ENCODE assay signal across 8 mouse cellular contexts in the genomic region with DNA sequence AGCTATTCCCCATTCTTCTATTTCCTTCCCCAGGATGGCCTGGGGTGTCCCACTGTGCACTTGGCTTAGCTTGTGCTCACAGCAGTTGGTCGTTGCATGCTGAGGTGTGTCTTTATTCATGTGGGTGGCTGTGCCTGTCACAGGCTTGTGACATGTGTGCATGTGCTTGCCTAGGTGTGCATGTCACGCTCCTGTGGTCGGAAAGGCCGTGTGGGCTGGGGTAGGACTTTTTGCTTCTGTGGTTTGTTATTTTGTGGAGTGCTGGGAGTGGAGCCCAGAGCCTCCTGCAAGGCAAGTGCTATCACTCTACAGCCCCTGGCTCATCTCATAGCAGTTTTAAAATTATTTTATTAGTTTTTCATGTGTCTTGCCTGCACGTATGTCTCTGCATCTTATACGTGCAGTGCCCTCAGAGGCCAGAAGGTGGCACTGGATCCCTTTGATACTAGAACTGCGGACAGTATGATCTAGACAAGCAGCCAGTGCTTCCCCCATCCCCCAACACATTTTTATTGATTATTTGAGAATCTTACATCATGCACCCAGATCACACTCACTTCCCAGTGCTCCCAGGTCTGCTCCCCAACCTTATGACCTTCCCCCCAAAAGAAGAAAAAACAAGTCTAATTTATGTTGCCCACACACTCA. TPM values are rescaled to one million over a fixed set of nuclear protein-coding genes. Genes with fewer than 3 reads are reported as not detected.
DNase-seq lines count a peak whose midpoint lies in the region; ATAC-seq and TF ChIP-seq lines count a peak whose summit lies in the region.

No protein-coding gene starts in this region.

- peak; percentile 84 for TF ChIP-seq CTCF in intestine, postnatal 0 days (IDR thresholded peaks at IDR 0.05; ENCODE audit: low read depth)

- H3K27me3 ChIP-seq in forebrain, embryonic 10.5 days (ENCODE audit: poor library complexity, severe bottlenecking), result peaks cover 25% of the 10 kb centered on the region
- H3K27me3 ChIP-seq in forebrain, embryonic 13.5 days, result no peaks in the 10 kb centered on the region
- no peaks in the 10 kb centered on the region for H3K27me3 ChIP-seq in embryonic facial prominence, embryonic 14.5 days (replicated peaks; ENCODE audit: control insufficient read depth, insufficient read depth, low read length)
- H3K27me3 ChIP-seq in intestine, postnatal 0 days (replicated peaks; ENCODE audit: control insufficient read depth, insufficient read depth, low read length), result no peaks in the 10 kb centered on the region

- no peak overlapping the region for H3K9ac ChIP-seq in forebrain, embryonic 13.5 days
- no peak overlapping the region for H3K9ac ChIP-seq in embryonic facial prominence, embryonic 14.5 days (ENCODE audit: low read depth, low read length)
- H3K9ac ChIP-seq in intestine, postnatal 0 days (ENCODE audit: low read depth, low read length), result no peak overlapping the region

- WGBS in forebrain, embryonic 10.5 days, result 52% methylated on average over 7 of the region's 7 CpGs
- 53% methylated on average over 7 of the region's 7 CpGs for WGBS in forebrain, embryonic 13.5 days
- WGBS in embryonic facial prominence, embryonic 14.5 days, result 48% methylated on average over 7 of the region's 7 CpGs
- 53% methylated on average over 7 of the region's 7 CpGs for WGBS in intestine, postnatal 0 days

- H3K4me3 ChIP-seq in forebrain, embryonic 10.5 days, result no peak overlapping the region
- H3K4me3 ChIP-seq in forebrain, embryonic 13.5 days, result no peak overlapping the region
- H3K4me3 ChIP-seq in embryonic facial prominence, embryonic 14.5 days (ENCODE audit: low read depth, low read length), result no peak overlapping the region
- no peak overlapping the region for H3K4me3 ChIP-seq in intestine, postnatal 0 days (ENCODE audit: low read depth, low read length)

- ATAC-seq in forebrain, embryonic 13.5 days, result no peak
- no peak for ATAC-seq in embryonic facial prominence, embryonic 14.5 days (ENCODE audit: low read depth)
- no peak for ATAC-seq in intestine, postnatal 0 days

- no peak overlapping the region for H3K27ac ChIP-seq in forebrain, embryonic 10.5 days
- no peak overlapping the region for H3K27ac ChIP-seq in forebrain, embryonic 13.5 days
- no peak overlapping the region for H3K27ac ChIP-seq in embryonic facial prominence, embryonic 14.5 days (replicated peaks; ENCODE audit: low read depth, low read length)
- no peak overlapping the region for H3K27ac ChIP-seq in intestine, postnatal 0 days (ENCODE audit: low read depth, low read length)

- peak; percentile 48 for DNase-seq in forebrain, embryonic 10.5 days (ENCODE audit: extremely low spot score, low spot score)
- peak; percentile 57 for DNase-seq in 416B (ENCODE audit: low read depth)
- DNase-seq in adrenal gland, postnatal 25 days, result peak; percentile 65
- peak; percentile 59 for DNase-seq in embryonic facial prominence, embryonic 14.5 days (ENCODE audit: low spot score)
- peak; percentile 59 to 64 for DNase-seq in lung, adult 18-20 months
- DNase-seq in right cerebral cortex, postnatal 14 days, result peak; percentile 74

- no peaks in the 10 kb centered on the region for H3K36me3 ChIP-seq in forebrain, embryonic 10.5 days (replicated peaks)
- no peaks in the 10 kb centered on the region for H3K36me3 ChIP-seq in forebrain, embryonic 13.5 days (ENCODE audit: poor library complexity, severe bottlenecking)
- no peaks in the 10 kb centered on the region for H3K36me3 ChIP-seq in embryonic facial prominence, embryonic 14.5 days (ENCODE audit: control insufficient read depth, insufficient read depth, low read length)
- H3K36me3 ChIP-seq in intestine, postnatal 0 days (ENCODE audit: control insufficient read depth, insufficient read depth), result no peaks in the 10 kb centered on the region

- peaks cover 30% of the 10 kb centered on the region for H3K4me1 ChIP-seq in forebrain, embryonic 10.5 days
- peaks cover 26% of the 10 kb centered on the region for H3K4me1 ChIP-seq in forebrain, embryonic 13.5 days
- H3K4me1 ChIP-seq in embryonic facial prominence, embryonic 14.5 days (ENCODE audit: control insufficient read depth, insufficient read depth, low read length), result no peaks in the 10 kb centered on the region
- H3K4me1 ChIP-seq in intestine, postnatal 0 days (replicated peaks; ENCODE audit: control insufficient read depth, insufficient read depth, low read length), result no peaks in the 10 kb centered on the region

- H3K9me3 ChIP-seq in forebrain, embryonic 10.5 days, result no peaks in the 10 kb centered on the region
- H3K9me3 ChIP-seq in forebrain, embryonic 13.5 days (replicated peaks), result no peaks in the 10 kb centered on the region
- no peaks in the 10 kb centered on the region for H3K9me3 ChIP-seq in embryonic facial prominence, embryonic 14.5 days (ENCODE audit: control insufficient read depth, low read length)
- H3K9me3 ChIP-seq in intestine, postnatal 0 days (ENCODE audit: control insufficient read depth), result no peaks in the 10 kb centered on the region

- no peak overlapping the region for H3K4me2 ChIP-seq in forebrain, embryonic 13.5 days
- no peak overlapping the region for H3K4me2 ChIP-seq in embryonic facial prominence, embryonic 14.5 days (ENCODE audit: low read depth, low read length)
- no peak overlapping the region for H3K4me2 ChIP-seq in intestine, postnatal 0 days (replicated peaks; ENCODE audit: low read depth)

RNA-seq across cellular contexts. Expression of gene Cd82, which starts 49.4 kb away (rescaled TPM):
- 5.0 and 5.3 TPM in 2 replicates for polyA plus RNA-seq in forebrain, embryonic 10.5 days (2016; fragmentation: Nextera tagmentation; extraction: Ambion mirVana)
- polyA plus RNA-seq in forebrain, embryonic 13.5 days (2015; fragmentation: Nextera tagmentation; extraction: Ambion mirVana), result 12.0 and 14.8 TPM in 2 replicates
- 43.0 and 54.8 TPM in 2 replicates for total RNA-seq in adrenal gland, postnatal 25 days (2021)
- polyA plus RNA-seq in embryonic facial prominence, embryonic 14.5 days (2014; fragmentation: Nextera tagmentation; extraction: Ambion mirVana), result 46.0 and 46.9 TPM in 2 replicates
- polyA plus RNA-seq in intestine, postnatal 0 days (2015; fragmentation: Nextera tagmentation; extraction: Ambion mirVana), result 184 and 199 TPM in 2 replicates
